Mouse (Mus musculus) intestine, postnatal 0 days (tissue): Measurements from ENCODE around the gene Nptxr. TPM values are rescaled to one million over a fixed set of nuclear protein-coding genes. Genes with fewer than 3 reads are reported as not detected.

Source experiments
- ATAC-seq: fragments of 200-750 bp; cut with Nextera tagmentation; 2 replicates; pipeline ENCODE4 v1.8.0; 2017; ENCODE audit warnings: mild to moderate bottlenecking, moderate TSS enrichment, moderate library complexity
- H3K27ac ChIP-seq: fragments of 300-500 bp; sonication (generic); 2 replicates; pipeline ENCODE4 v1.5.1; 2014; ENCODE audit warnings: mild to moderate bottlenecking, low read depth, low read length, moderate library complexity
- H3K27me3 ChIP-seq: fragments of 300-500 bp; sonication (generic); replicated peaks from 2 replicates; pipeline ENCODE4 v1.6.1; 2014; ENCODE audit warnings: low read length, mixed read lengths; ENCODE audit not compliant: control insufficient read depth, insufficient read depth
- H3K36me3 ChIP-seq: fragments of 300-500 bp; sonication (generic); 2 replicates; pipeline ENCODE4 v1.6.1; 2014; ENCODE audit warnings: mild to moderate bottlenecking, moderate library complexity; ENCODE audit not compliant: control insufficient read depth, insufficient read depth
- H3K4me1 ChIP-seq: fragments of 300-500 bp; sonication (generic); replicated peaks from 2 replicates; pipeline ENCODE4 v1.6.1; 2014; ENCODE audit warnings: antibody characterized with exemption, low read length, mixed read lengths; ENCODE audit not compliant: control insufficient read depth, insufficient read depth
- H3K4me2 ChIP-seq: fragments of 300-500 bp; sonication (generic); replicated peaks from 2 replicates; pipeline ENCODE4 v1.6.1; 2014; ENCODE audit warnings: low read depth, mild to moderate bottlenecking, moderate library complexity
- H3K4me3 ChIP-seq: fragments of 300-500 bp; sonication (generic); 2 replicates; pipeline ENCODE4 v1.5.1; 2014; ENCODE audit warnings: low read depth, low read length
- H3K9ac ChIP-seq: fragments of 300-500 bp; sonication (generic); 2 replicates; pipeline ENCODE4 v1.6.1; 2014; ENCODE audit warnings: mild to moderate bottlenecking, low read depth, low read length
- H3K9me3 ChIP-seq: fragments of 300-500 bp; sonication (generic); 2 replicates; pipeline ENCODE4 v1.6.1; 2016; ENCODE audit warnings: mixed run types; ENCODE audit not compliant: control insufficient read depth
- CTCF ChIP-seq: sonication (generic); IDR thresholded peaks from 2 replicates; pipeline ENCODE4 v1.5.1; 2016; ENCODE audit warnings: low read depth, mild to moderate bottlenecking, control low read depth, antibody characterized with exemption, moderate library complexity
- WGBS: fragments of 180-500 bp; shearing (Covaris S2); extraction: QIAGEN DNeasy Blood & Tissue Kit; methylation state at CpG from one replicate; pipeline ENCODE4 v1.1.7; 2014; 5-methylcytosine and 5-hydroxymethylcytosine counted together
- polyA plus RNA-seq: library from polyadenylated mRNA; unstranded; fragments of >200 nt; fragmentation: Nextera tagmentation; extraction: Ambion mirVana; gene quantifications from 2 replicates; pipeline ENCODE4 v1.2.1, GENCODE M21; 2015

The Nptxr gene
- polyA plus RNA-seq: 1.2 and 1.6 TPM in 2 replicates

DNA sequence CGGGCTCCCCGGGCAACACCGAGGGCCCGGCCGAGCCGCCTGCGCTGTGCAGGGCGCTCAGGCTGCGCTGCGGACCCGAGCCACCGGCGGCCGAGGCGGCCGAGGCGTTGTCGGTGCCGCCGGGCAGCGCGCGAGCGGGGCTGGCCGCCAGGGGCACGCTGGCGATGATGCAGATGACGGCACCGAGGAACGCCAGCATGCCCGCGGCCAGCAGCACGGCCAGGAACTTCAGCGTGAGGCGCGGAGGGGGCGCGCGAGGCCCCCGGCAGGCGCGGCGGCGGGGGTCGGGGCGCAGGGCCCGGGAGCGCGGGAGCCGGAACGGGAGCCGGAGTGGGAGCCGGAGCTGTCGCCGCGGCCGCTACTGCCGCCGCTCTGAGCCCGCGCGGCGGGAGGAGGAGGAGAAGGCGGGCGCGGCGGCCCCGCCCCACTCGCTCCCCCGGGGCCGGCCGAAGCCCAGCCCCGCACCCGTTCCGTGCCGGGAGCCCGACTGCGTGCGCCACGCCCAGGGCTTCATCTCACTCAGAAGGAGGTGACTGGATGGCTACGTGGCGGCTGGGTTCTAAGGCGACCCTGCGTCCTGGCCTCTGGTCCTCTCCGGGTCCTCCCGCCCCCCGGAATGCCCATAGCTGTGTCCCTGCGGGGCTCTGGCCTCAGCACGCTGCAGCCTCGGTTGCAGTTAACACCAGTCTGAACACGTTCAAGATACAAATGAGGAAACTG lies at the start of gene Nptxr:
Nptxr (minus strand) TSS at position 415 of the 720 bp plus-strand sequence.
- Histone ChIP-seq H3K27me3 (peaks cover 61% of the 10 kb centered on the region), H3K27ac (no peak within 1 kb of the TSS)
- no peak; the same call in 1 of the 2 replicates for TF ChIP-seq CTCF

GRCm38 (mm10) chr15:79850143-79850542 lies 45.6 kb upstream of the Nptxr start:
- no peaks in the 10 kb centered on the region for H3K27me3 ChIP-seq
- H3K36me3 ChIP-seq: no peaks in the 10 kb centered on the region
- no peaks in the 10 kb centered on the region for H3K9me3 ChIP-seq
- H3K27ac ChIP-seq: no peak overlapping the region
- no peak for ATAC-seq
- H3K4me3 ChIP-seq: no peak overlapping the region
- no peak overlapping the region for H3K9ac ChIP-seq
- H3K4me2 ChIP-seq: no peak overlapping the region
- H3K4me1 ChIP-seq: no peaks in the 10 kb centered on the region
- TF ChIP-seq CTCF: no peak
- WGBS: 88% methylated on average over 2 of the region's 2 CpGs

More for the DNA sequence above, at the start of gene Nptxr:
- H3K4me2 ChIP-seq: peak within 1 kb of the TSS; percentile 96
- H3K9me3 ChIP-seq: no peaks in the 10 kb centered on the region
- no peaks in the 10 kb centered on the region for H3K36me3 ChIP-seq
- ATAC-seq: peak; percentile 48; the same call in 1 of the 2 replicates
- under 1% methylated on average over 84 of the region's 91 CpGs for WGBS
- H3K9ac ChIP-seq: peak within 1 kb of the TSS; percentile 45; the same call in 1 of the 2 replicates
- H3K4me1 ChIP-seq: no peaks in the 10 kb centered on the region; the same call in 1 of the 2 replicates
- H3K4me3 ChIP-seq: peak within 1 kb of the TSS; percentile 58

DNA sequence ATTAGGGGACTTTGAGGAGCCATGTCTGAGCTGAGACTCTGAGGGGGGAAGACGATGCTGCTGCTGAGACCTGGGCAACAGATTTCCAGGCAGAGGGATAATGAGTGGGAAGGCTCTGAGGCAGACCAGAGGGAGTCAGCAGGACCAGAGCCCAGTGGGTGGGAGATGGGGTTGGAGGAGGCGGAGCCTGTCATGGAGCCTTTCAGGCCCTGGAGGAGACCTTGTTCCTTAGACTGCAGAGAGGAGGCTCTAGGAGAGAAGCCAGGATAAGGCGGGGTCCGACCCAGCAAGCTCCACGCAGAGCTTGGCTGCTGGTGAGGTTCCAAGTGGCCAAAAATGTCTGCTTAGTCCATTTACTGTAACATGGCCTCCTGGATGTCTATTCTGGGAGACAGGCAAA lies 42.5 kb upstream of the Nptxr start:
- H3K9me3 ChIP-seq: no peaks in the 10 kb centered on the region
- ATAC-seq: no peak

DNA sequence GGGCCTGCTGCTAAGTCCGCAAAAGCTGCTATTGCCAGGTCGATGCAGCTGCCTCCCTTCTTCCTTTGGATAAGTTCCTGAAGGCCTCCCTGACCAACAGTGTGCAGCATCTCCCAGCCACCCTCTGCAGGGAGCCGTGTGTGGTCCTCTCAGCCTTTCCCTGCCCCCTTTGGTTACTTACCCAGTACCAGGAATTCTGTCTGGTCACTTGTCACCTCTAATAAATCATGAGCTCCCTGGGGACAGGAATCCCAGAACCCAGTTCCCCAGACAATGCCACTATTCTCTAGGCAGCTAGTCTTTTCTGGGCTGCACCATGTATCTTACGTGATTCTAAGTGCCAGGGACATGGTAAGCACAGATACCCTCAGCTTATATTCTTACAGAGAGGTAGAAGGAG lies 41.4 kb upstream of the Nptxr start:
- Histone ChIP-seq H3K27ac (no peak overlapping the region), H3K9me3 (no peaks in the 10 kb centered on the region), H3K4me1 (no peaks in the 10 kb centered on the region), H3K4me2 (no peak overlapping the region), H3K4me3 (no peak overlapping the region), H3K27me3 (no peaks in the 10 kb centered on the region), H3K36me3 (no peaks in the 10 kb centered on the region), H3K9ac (no peak overlapping the region)
- TF ChIP-seq CTCF: no peak
- 58% methylated on average over 4 of the region's 4 CpGs for WGBS
- ATAC-seq: no peak

More for the DNA sequence above, 42.5 kb upstream of the Nptxr start:
- H3K36me3 ChIP-seq: no peaks in the 10 kb centered on the region
- no peak for TF ChIP-seq CTCF
- 36% methylated on average over 5 of the region's 5 CpGs for WGBS
- no peak overlapping the region for H3K4me2 ChIP-seq
- H3K4me3 ChIP-seq: no peak overlapping the region
- no peaks in the 10 kb centered on the region for H3K27me3 ChIP-seq
- H3K9ac ChIP-seq: no peak overlapping the region
- H3K27ac ChIP-seq: no peak overlapping the region
- H3K4me1 ChIP-seq: no peaks in the 10 kb centered on the region

GRCm38 (mm10) chr15:79842985-79843384 lies 38.4 kb upstream of the Nptxr start:
- H3K36me3 ChIP-seq: no peaks in the 10 kb centered on the region
- H3K9ac ChIP-seq: no peak overlapping the region
- H3K4me2 ChIP-seq: no peak overlapping the region
- no peak overlapping the region for H3K4me3 ChIP-seq
- H3K27ac ChIP-seq: no peak overlapping the region
- WGBS: 84% methylated on average over 3 of the region's 3 CpGs
- no peak for ATAC-seq
- no peaks in the 10 kb centered on the region for H3K9me3 ChIP-seq
- no peak for TF ChIP-seq CTCF
- no peaks in the 10 kb centered on the region for H3K4me1 ChIP-seq
- H3K27me3 ChIP-seq: no peaks in the 10 kb centered on the region

DNA sequence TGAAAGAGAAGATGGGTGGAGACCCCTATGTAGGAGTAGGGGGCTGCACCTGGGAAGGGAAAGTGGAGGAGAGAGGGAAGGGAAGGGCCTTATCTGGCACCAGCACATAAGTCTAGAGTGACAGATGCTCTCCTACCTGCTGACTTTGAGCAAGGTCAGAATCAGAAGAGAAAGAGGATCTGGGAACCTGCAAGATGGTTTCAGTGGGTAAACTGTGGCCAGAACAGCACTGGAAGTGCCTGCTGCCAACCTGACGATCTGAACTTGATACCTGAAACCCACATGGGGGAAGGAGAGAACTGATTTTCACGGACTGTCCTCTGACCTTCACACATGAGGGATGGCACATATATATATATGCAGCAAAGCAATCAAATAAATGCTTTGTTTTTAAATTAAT lies 35.7 kb upstream of the Nptxr start:
- Histone ChIP-seq H3K27ac (no peak overlapping the region), H3K27me3 (no peaks in the 10 kb centered on the region), H3K9ac (no peak overlapping the region), H3K4me1 (no peaks in the 10 kb centered on the region), H3K4me3 (no peak overlapping the region), H3K9me3 (no peaks in the 10 kb centered on the region), H3K4me2 (no peak overlapping the region), H3K36me3 (no peaks in the 10 kb centered on the region)
- no peak for TF ChIP-seq CTCF
- whole genome bisulfite sequencing: 53% methylated on average over 2 of the region's 2 CpGs
- ATAC-seq: no peak
